ENCODE assay signal across 9 mouse cellular contexts in genomic region chr4:98108676-98109016, GRCm38 (mm10).
DNase-seq lines count a peak whose midpoint lies in the region; ATAC-seq lines count a peak whose summit lies in the region.
"Had no signal": no experiment of that assay in that cellular context is flagged by ENCODE, and none has a peak within 500 bp of the region (broad histone marks: within the 10 kb centered on the region; RNA-seq: fewer than 3 reads in every experiment).

No protein-coding gene starts in this region.

- no peak overlapping the region for H3K4me3 ChIP-seq in embryonic facial prominence, embryonic 15.5 days (replicated peaks)
- no peak overlapping the region for H3K4me3 ChIP-seq in midbrain, embryonic 16.5 days (ENCODE audit: low read depth, low read length)

- intact Hi-C loops in left cerebral cortex, postnatal 10 days (cut with DNase I): no loop called here
- intact Hi-C loops in left cerebral cortex, postnatal 36 days (cut with DNase I): loop anchor here (5.0 to 10.0 kb wide), 2 partner anchors 214 to 354 kb away; no protein-coding TSS in a partner anchor

- no peaks in the 10 kb centered on the region for H3K27me3 ChIP-seq in embryonic facial prominence, embryonic 15.5 days
- H3K27me3 ChIP-seq in midbrain, embryonic 16.5 days (ENCODE audit: control insufficient read depth, insufficient read depth, low read depth, low read length): no peaks in the 10 kb centered on the region

- no peaks in the 10 kb centered on the region for H3K9me3 ChIP-seq in embryonic facial prominence, embryonic 15.5 days (replicated peaks)
- no peaks in the 10 kb centered on the region for H3K9me3 ChIP-seq in midbrain, embryonic 16.5 days (replicated peaks; ENCODE audit: control insufficient read depth, low read length, poor library complexity, severe bottlenecking)

- H3K4me2 ChIP-seq in embryonic facial prominence, embryonic 15.5 days (replicated peaks): no peak overlapping the region
- H3K4me2 ChIP-seq in midbrain, embryonic 16.5 days (ENCODE audit: low read length): peak overlapping the region; percentile 20; the same call in 1 of the 2 replicates

- peak overlapping the region; percentile 78 for H3K27ac ChIP-seq in embryonic facial prominence, embryonic 15.5 days (replicated peaks)
- H3K27ac ChIP-seq in midbrain, embryonic 16.5 days (ENCODE audit: low read length): peak overlapping the region; percentile 77
- H3K27ac ChIP-seq: macrophage had no signal

- peak; percentile 34 to 51 for DNase-seq in left cerebral cortex, postnatal 10 days (ENCODE audit: extremely low spot score in 1 of 2, low spot score in 2 of 2)
- no peak for DNase-seq in left cerebral cortex, postnatal 36 days (ENCODE audit: low spot score in 2 of 2)
- DNase-seq in thymus, postnatal 36 days: no peak
- DNase-seq in cerebellum, adult 18-20 months: no peak
- DNase-seq in thymus, postnatal 4 days: no peak

- 0 out of 2 replicates have a peak, but pooled peaks have one; percentile 46 for ATAC-seq in embryonic facial prominence, embryonic 15.5 days (ENCODE audit: insufficient number of reproducible peaks, low FRiP score, low TSS enrichment, low read depth)
- peak; percentile 8 for ATAC-seq in inflammation-experienced regulatory T-cells, adult 6 months
- ATAC-seq in midbrain, embryonic 16.5 days: peak; percentile 87

- peaks cover 51% of the 10 kb centered on the region for H3K4me1 ChIP-seq in embryonic facial prominence, embryonic 15.5 days
- H3K4me1 ChIP-seq in midbrain, embryonic 16.5 days (ENCODE audit: control insufficient read depth, insufficient read depth, low read length): peaks cover 29% of the 10 kb centered on the region

- no peaks in the 10 kb centered on the region for H3K36me3 ChIP-seq in embryonic facial prominence, embryonic 15.5 days
- H3K36me3 ChIP-seq in midbrain, embryonic 16.5 days (ENCODE audit: control insufficient read depth, insufficient read depth, low read length): no peaks in the 10 kb centered on the region

- 22% methylated on average over 4 of the region's 4 CpGs for WGBS in embryonic facial prominence, embryonic 15.5 days
- 5% methylated on average over 4 of the region's 4 CpGs for WGBS in midbrain, embryonic 16.5 days

- no peak overlapping the region for H3K9ac ChIP-seq in embryonic facial prominence, embryonic 15.5 days
- no peak overlapping the region for H3K9ac ChIP-seq in midbrain, embryonic 16.5 days (ENCODE audit: low read depth, low read length)

Comparison
In these comparisons a context has a peak if more than half of its experiments do, and no peak if none do; other contexts are left out.
1. DNase-seq: peak in left cerebral cortex, postnatal 10 days (2 of 2); none in left cerebral cortex, postnatal 36 days (0 of 2), thymus, postnatal 36 days (0 of 2), cerebellum, adult 18-20 months (0 of 2) and thymus, postnatal 4 days (single experiment).
2. ATAC-seq: peak in every context shown above with its lines; median percentile 87 in midbrain, embryonic 16.5 days; 46 in embryonic facial prominence, embryonic 15.5 days; 8 in inflammation-experienced regulatory T-cells, adult 6 months.